Mouse (Mus musculus): ENCODE data around the gene Gm15013.
"Not testable (repeated sequence)": the region's sequence is repeated elsewhere in the genome, so short reads cannot be mapped to it uniquely, and the experiment has no call there.

Gene Gm15013

GRCm38 (mm10) chrX:139714381-139714780 is at the start of gene Gm15013:
Gm15013 (minus strand) TSS chrX:139714481.
- in situ Hi-C loops (cut with MboI, MseI): no loop called here

- in situ Hi-C loops (cut with MboI, MseI): loop anchor here (10.0 kb wide), 2 partner anchors 348 to 1402 kb away; no protein-coding TSS in a partner anchor
Measured at GRCm38 (mm10) chrX:139762546-139762945, 48.3 kb upstream of the Gm15013 start.

GRCm38 (mm10) chrX:139758634-139759033 is 44.4 kb upstream of the Gm15013 start:
- in situ Hi-C loops (cut with MboI, MseI): not testable (repeated sequence)

GRCm38 (mm10) chrX:139751855-139752254 is 37.6 kb upstream of the Gm15013 start:
- in situ Hi-C loops (cut with MboI, MseI): no loop called here

GRCm38 (mm10) chrX:139737066-139737465 is 22.8 kb upstream of the Gm15013 start:
- in situ Hi-C loops (cut with MboI, MseI): no loop called here

- in situ Hi-C loops (cut with MboI, MseI): no loop called here
Measured at GRCm38 (mm10) chrX:139730541-139730940, 16.3 kb upstream of the Gm15013 start.

- in situ Hi-C loops (cut with MboI, MseI): no loop called here
Measured at GRCm38 (mm10) chrX:139722350-139722749, 8.1 kb upstream of the Gm15013 start.

GRCm38 (mm10) chrX:139684775-139685695 is 29.2 kb downstream of the Gm15013 start, which contains the start of gene Tbc1d8b:
Tbc1d8b (plus strand) TSS chrX:139684996.
- in situ Hi-C loops (cut with MboI, MseI): no loop called here

GRCm38 (mm10) chrX:139684410-139684774 is 29.9 kb downstream of the Gm15013 start:
- in situ Hi-C loops (cut with MboI, MseI): no loop called here

GRCm38 (mm10) chrX:139665829-139666228 is 48.5 kb downstream of the Gm15013 start:
- in situ Hi-C loops (cut with MboI, MseI): no loop called here
